Mouse (Mus musculus) cerebellum, adult 2 months (tissue): ENCODE data around the gene Rab5if. TPM values are rescaled to one million over a fixed set of nuclear protein-coding genes. Genes with fewer than 3 reads are reported as not detected.

Source experiments
- DNase-seq, 2 experiments: peaks; one replicate each; pipeline ENCODE4 v3.0.0; 2021
- H3K27ac ChIP-seq: fragments of 200-500 bp; 2 replicates; pipeline ENCODE4 v1.5.1; 2012; ENCODE audit warnings: low read length, control low read depth, inconsistent platforms; ENCODE audit not compliant: insufficient read depth
- H3K27me3 ChIP-seq: fragments of 200-500 bp; 2 replicates; pipeline ENCODE4 v1.6.1; 2012; ENCODE audit warnings: inconsistent platforms, mild to moderate bottlenecking, low read length, moderate library complexity; ENCODE audit not compliant: control insufficient read depth, insufficient read depth
- H3K4me1 ChIP-seq: fragments of 200-500 bp; 2 replicates; pipeline ENCODE4 v1.6.1; 2011; ENCODE audit warnings: low read length; ENCODE audit not compliant: control insufficient read depth, insufficient read depth
- H3K4me3 ChIP-seq: fragments of 200-500 bp; replicated peaks from 2 replicates; pipeline ENCODE3; 2011; ENCODE audit warnings: mild to moderate bottlenecking, low read depth, low read length, control low read depth; ENCODE audit not compliant: insufficient read depth
- CTCF ChIP-seq: fragments of 200-500 bp; IDR thresholded peaks from 2 replicates; pipeline ENCODE4 v1.5.1; 2011; ENCODE audit warnings: low read depth, mild to moderate bottlenecking, control low read depth, low read length, moderate library complexity, borderline replicate concordance; ENCODE audit not compliant: insufficient read depth
- POLR2A ChIP-seq: fragments of 200-500 bp; IDR thresholded peaks from 2 replicates; pipeline ENCODE4 v1.6.1; 2011; ENCODE audit warnings: low read length, control low read depth, borderline replicate concordance; ENCODE audit not compliant: insufficient read depth
- WGBS: fragments of 180-500 bp; shearing (Covaris S2); methylation state at CpG from one replicate; pipeline ENCODE4 v1.1.7; 2018; 5-methylcytosine and 5-hydroxymethylcytosine counted together
- polyA plus RNA-seq: library from polyadenylated mRNA; depleted of rRNA; stranded (reverse); fragments of >200 nt; gene quantifications from 2 replicates; pipeline ENCODE4 v1.2.3, GENCODE M21; 2012

The Rab5if gene
- polyA plus RNA-seq, 1 experiment: 145 TPM

GRCm38 (mm10) chr2:156857835-156858234 is 5.1 kb upstream of the Rab5if start, which contains the start of gene 4930518I15Rik:
4930518I15Rik (minus strand) TSS chr2:156857946.
- no peak within 1 kb of the TSS for H3K4me3 ChIP-seq
- 80% methylated on average over 2 of the region's 2 CpGs for WGBS
- TF ChIP-seq POLR2A (no peak), CTCF (no peak)

GRCm38 (mm10) chr2:156858671-156859070 is 4.3 kb upstream of the Rab5if start:
- no peak overlapping the region for H3K27ac ChIP-seq
- WGBS: 51% methylated on average over 7 of the region's 7 CpGs
- no peaks in the 10 kb centered on the region; the same call in 1 of the 2 replicates for H3K4me1 ChIP-seq
- no peak for DNase-seq
- H3K4me3 ChIP-seq: no peak overlapping the region
- TF ChIP-seq CTCF: no peak
- TF ChIP-seq POLR2A: no peak
- H3K27me3 ChIP-seq: no peaks in the 10 kb centered on the region

More at GRCm38 (mm10) chr2:156857835-156858234, 5.1 kb upstream of the Rab5if start, which contains the start of gene 4930518I15Rik:
- no peak for DNase-seq
- no peaks in the 10 kb centered on the region for H3K27me3 ChIP-seq
- H3K27ac ChIP-seq: no peak within 1 kb of the TSS
- no peaks in the 10 kb centered on the region; the same call in 1 of the 2 replicates for H3K4me1 ChIP-seq

GRCm38 (mm10) chr2:156862041-156862717 is 749 bp upstream of the Rab5if start:
- Histone ChIP-seq H3K4me1 (peaks cover 9% of the 10 kb centered on the region; the same call in 1 of the 2 replicates), H3K27ac (peak overlapping the region; percentile 57), H3K27me3 (no peaks in the 10 kb centered on the region), H3K4me3 (peak overlapping the region; percentile 76)
- peak; percentile 49 for DNase-seq
- WGBS: under 1% methylated on average over 19 of the region's 19 CpGs
- TF ChIP-seq POLR2A (no peak), CTCF (no peak)

- no peaks in the 10 kb centered on the region for H3K27me3 ChIP-seq
- peak overlapping the region; percentile 45; the same call in 1 of the 2 replicates for H3K27ac ChIP-seq
- peak; percentile 18 to 31 for DNase-seq
- peaks cover 9% of the 10 kb centered on the region; the same call in 1 of the 2 replicates for H3K4me1 ChIP-seq
- TF ChIP-seq CTCF: no peak
- no peak for TF ChIP-seq POLR2A
- under 1% methylated on average over 28 of the region's 28 CpGs for WGBS
- H3K4me3 ChIP-seq: peak overlapping the region; percentile 85
These were observed 696 bp downstream of the Rab5if start for GRCm38 (mm10) chr2:156863487-156864160.

GRCm38 (mm10) chr2:156864481-156864880 is 1.6 kb downstream of the Rab5if start:
- H3K4me1 ChIP-seq: peaks cover 11% of the 10 kb centered on the region; the same call in 1 of the 2 replicates
- peak; percentile 45 to 61 for DNase-seq
- WGBS: 9% methylated on average over 3 of the region's 3 CpGs
- H3K27me3 ChIP-seq: no peaks in the 10 kb centered on the region
- TF ChIP-seq CTCF (no peak), POLR2A (no peak)
- no peak overlapping the region for H3K27ac ChIP-seq
- H3K4me3 ChIP-seq: peak overlapping the region; percentile 85

- Histone ChIP-seq H3K27me3 (no peaks in the 10 kb centered on the region), H3K4me1 (peaks cover 22% of the 10 kb centered on the region; the same call in 1 of the 2 replicates), H3K4me3 (no peak overlapping the region), H3K27ac (no peak overlapping the region)
- no peak for TF ChIP-seq POLR2A
- TF ChIP-seq CTCF: peak; percentile 14; the same call in 1 of the 2 replicates
- WGBS: 26% methylated on average over 8 of the region's 8 CpGs
- DNase-seq: peak; percentile 54 to 57
These were observed 6.1 kb downstream of the Rab5if start for GRCm38 (mm10) chr2:156868994-156869393.

- Histone ChIP-seq H3K4me1 (peaks cover 23% of the 10 kb centered on the region), H3K4me3 (no peak overlapping the region), H3K27ac (peak overlapping the region; percentile 35; the same call in 1 of the 2 replicates), H3K27me3 (no peaks in the 10 kb centered on the region)
- TF ChIP-seq POLR2A (no peak), CTCF (no peak)
- peak in 1 of 2 experiments; percentile 49 for DNase-seq
- 25% methylated on average over 7 of the region's 7 CpGs for WGBS
These were observed 6.6 kb downstream of the Rab5if start for GRCm38 (mm10) chr2:156869554-156869953.
